Mouse (Mus musculus) stomach, adult 2 months (tissue): ENCODE results near the gene Olfr707. TPM values are rescaled to one million over a fixed set of nuclear protein-coding genes. Genes with fewer than 3 reads are reported as not detected.

Experiments used
- polyA plus RNA-seq: library from polyadenylated mRNA; depleted of rRNA; stranded (reverse); fragments of >200 nt; gene quantifications from 2 replicates; pipeline ENCODE4 v1.2.3, GENCODE M21; 2012; rRNA removed

Gene Olfr707
- polyA plus RNA-seq, result not detected in 2 replicates

GRCm38 (mm10) chr7:106901141-106901540, at the start of gene Olfr707:
Olfr707 (minus strand) TSS chr7:106901241.

DNA sequence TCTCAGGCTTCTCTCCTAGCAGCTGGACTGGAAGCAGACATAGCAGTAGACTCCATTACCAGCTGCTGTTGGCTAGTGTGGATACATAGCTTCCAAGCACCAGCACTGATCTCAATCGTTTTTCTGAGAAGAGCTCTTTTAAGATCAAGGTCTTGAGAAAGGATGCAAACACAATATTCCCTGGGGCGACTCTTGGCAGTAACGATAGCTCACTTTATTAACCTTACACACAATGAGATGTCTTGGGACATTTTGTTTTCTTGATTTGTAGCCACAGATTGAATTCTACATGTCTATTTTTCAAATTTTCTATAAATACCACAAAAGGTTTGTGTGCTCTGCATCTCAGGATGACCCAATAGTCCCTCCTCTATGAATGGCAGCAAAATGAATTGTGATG, 47.2 kb upstream of the Olfr707 start, which contains the start of gene Olfr710:
TSS of gene Olfr710 (minus strand) at position 101 of the 400 bp plus-strand sequence.

GRCm38 (mm10) chr7:106932119-106932518, 31.1 kb upstream of the Olfr707 start, which contains the start of gene Olfr709-ps1:
Olfr709-ps1 (minus strand) TSS chr7:106932219.

GRCm38 (mm10) chr7:106907676-106908075, 6.6 kb upstream of the Olfr707 start, which contains the start of gene Olfr1532-ps1:
Olfr1532-ps1 (plus strand) TSS chr7:106908001.

GRCm38 (mm10) chr7:106888062-106888461, 13.0 kb downstream of the Olfr707 start, which contains the start of gene Olfr706:
Olfr706 (minus strand) TSS chr7:106888162.

GRCm38 (mm10) chr7:106876791-106877190, 24.2 kb downstream of the Olfr707 start, which contains the start of gene Olfr705:
Olfr705 (minus strand) TSS chr7:106876891.

DNA sequence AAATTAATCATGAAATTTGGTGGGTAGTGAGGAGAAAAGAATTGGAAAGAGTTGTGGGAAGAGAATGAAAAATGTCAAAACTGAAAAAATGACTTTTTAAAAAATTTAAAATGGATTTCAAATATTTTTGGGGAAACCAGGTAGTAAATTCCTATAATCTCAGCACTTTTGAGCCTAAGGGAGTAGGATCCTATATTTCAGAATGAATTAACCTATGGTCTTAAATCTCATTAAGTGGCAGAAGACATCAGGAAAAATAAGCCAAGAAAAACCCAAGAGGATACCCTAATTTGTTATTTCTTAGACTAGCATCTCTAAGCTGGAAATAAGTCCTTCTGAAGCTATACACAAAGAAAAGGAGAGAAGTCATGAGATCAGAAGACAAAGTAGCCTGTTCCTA, 38.2 kb downstream of the Olfr707 start, which contains the start of gene Olfr704:
TSS of gene Olfr704 (plus strand) at position 301 of the 400 bp plus-strand sequence.

DNA sequence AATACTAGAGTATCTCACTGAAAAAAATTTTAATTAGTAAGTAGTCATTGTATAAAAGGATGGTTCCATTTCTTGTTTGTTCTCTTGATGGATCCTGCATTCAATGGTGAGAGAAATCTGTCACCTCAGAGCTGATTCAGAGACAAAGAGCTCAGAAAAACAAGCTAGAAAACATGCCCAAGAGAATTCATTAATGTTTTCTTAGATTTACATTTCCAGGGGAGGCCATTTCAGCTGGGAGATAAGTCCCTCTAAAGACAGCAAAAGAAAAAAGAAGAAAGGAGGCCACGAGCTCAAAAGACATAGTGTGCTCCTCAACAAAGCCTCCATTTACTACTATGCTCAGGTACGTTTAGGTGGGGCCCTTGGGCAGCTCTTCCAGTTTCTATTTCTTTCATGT, 58.0 kb downstream of the Olfr707 start, which contains the start of gene Olfr703:
TSS of gene Olfr703 (plus strand) at position 301 of the 400 bp plus-strand sequence.

Other genes starting within 250 kb of the Olfr707 start
- not detected in 2 replicates for gene Olfr693, start 220.7 kb downstream of the Olfr707 start, polyA plus RNA-seq
- not detected in 2 replicates for gene Olfr694, start 209.4 kb downstream of the Olfr707 start, polyA plus RNA-seq
- not detected in 2 replicates for gene Olfr695, start 184.8 kb downstream of the Olfr707 start, polyA plus RNA-seq
- not detected in 2 replicates for gene Olfr697, start 158.8 kb downstream of the Olfr707 start, polyA plus RNA-seq
- not detected in 2 replicates for gene Olfr698, start 145.8 kb downstream of the Olfr707 start, polyA plus RNA-seq
- gene Olfr699, start 108.0 kb downstream of the Olfr707 start, polyA plus RNA-seq, result not detected in 2 replicates
- not detected in 2 replicates for gene Olfr700, start 92.4 kb downstream of the Olfr707 start, polyA plus RNA-seq
- gene Olfr701, start 87.1 kb downstream of the Olfr707 start, polyA plus RNA-seq, result not detected in 2 replicates
- not detected in 2 replicates for gene Olfr702, start 67.3 kb downstream of the Olfr707 start, polyA plus RNA-seq
- not detected in 2 replicates for gene Olfr703, start 57.9 kb downstream of the Olfr707 start, polyA plus RNA-seq
- not detected in 2 replicates for gene Olfr704, start 38.1 kb downstream of the Olfr707 start, polyA plus RNA-seq
- not detected in 2 replicates for gene Olfr705, start 24.4 kb downstream of the Olfr707 start, polyA plus RNA-seq
- not detected in 2 replicates for gene Olfr706, start 13.1 kb downstream of the Olfr707 start, polyA plus RNA-seq
- not detected in 2 replicates for gene Olfr1532-ps1, start 6.8 kb upstream of the Olfr707 start, polyA plus RNA-seq
- gene Olfr709-ps1, start 31.0 kb upstream of the Olfr707 start, polyA plus RNA-seq, result not detected in 2 replicates
- not detected in 2 replicates for gene Olfr710, start 47.1 kb upstream of the Olfr707 start, polyA plus RNA-seq
- gene Olfr6, start 62.7 kb upstream of the Olfr707 start, polyA plus RNA-seq, result not detected in 2 replicates
- not detected in 2 replicates for gene Olfr711, start 74.2 kb upstream of the Olfr707 start, polyA plus RNA-seq
- not detected in 2 replicates for gene Olfr2, start 104.8 kb upstream of the Olfr707 start, polyA plus RNA-seq
- not detected in 2 replicates for gene Olfr713, start 129.9 kb upstream of the Olfr707 start, polyA plus RNA-seq
- gene Olfr714, start 169.7 kb upstream of the Olfr707 start, polyA plus RNA-seq, result not detected in 2 replicates
- gene Olfr17, start 192.0 kb upstream of the Olfr707 start, polyA plus RNA-seq, result not detected in 2 replicates
- not detected in 2 replicates for gene Olfr715b, start 209.1 kb upstream of the Olfr707 start, polyA plus RNA-seq
- not detected in 2 replicates for gene Olfr715, start 229.8 kb upstream of the Olfr707 start, polyA plus RNA-seq
- not detected in 2 replicates for gene Olfr716, start 237.1 kb upstream of the Olfr707 start, polyA plus RNA-seq